Mouse (Mus musculus): Measurements from ENCODE around the gene Rbfox2. TPM values are rescaled to one million over a fixed set of nuclear protein-coding genes. Genes with fewer than 3 reads are reported as not detected.
A peak's percentile ranks its signal among the peaks of the same experiment; 100 is the strongest.

Gene Rbfox2
- total and polyA plus RNA-seq, 2 experiments from 2014 or later, result 135 to 470 TPM

- H3K9ac ChIP-seq, result no peak overlapping the region
- H3K4me3 ChIP-seq (ENCODE audit: low read depth, low read length), result no peak overlapping the region
- ATAC-seq (no peak), DNase-seq (no peak)
- H3K27ac ChIP-seq (ENCODE audit: low read depth, low read length), result no peak overlapping the region
- TF ChIP-seq CTCF (IDR thresholded peaks at IDR 0.05; ENCODE audit: low read depth), result no peak
- H3K4me1 ChIP-seq (ENCODE audit: insufficient read depth), result no peaks in the 10 kb centered on the region
- 90% methylated on average over 5 of the region's 5 CpGs for WGBS
- H3K27me3 ChIP-seq (ENCODE audit: insufficient read depth, low read length), result no peaks in the 10 kb centered on the region
- no peaks in the 10 kb centered on the region for H3K36me3 ChIP-seq (ENCODE audit: insufficient read depth)
- no peaks in the 10 kb centered on the region for H3K9me3 ChIP-seq (ENCODE audit: low read length)
- H3K4me2 ChIP-seq (ENCODE audit: low read depth), result no peak overlapping the region
Measured at GRCm38 (mm10) chr15:77264314-77264713, 42.5 kb downstream of the Rbfox2 start.

DNA sequence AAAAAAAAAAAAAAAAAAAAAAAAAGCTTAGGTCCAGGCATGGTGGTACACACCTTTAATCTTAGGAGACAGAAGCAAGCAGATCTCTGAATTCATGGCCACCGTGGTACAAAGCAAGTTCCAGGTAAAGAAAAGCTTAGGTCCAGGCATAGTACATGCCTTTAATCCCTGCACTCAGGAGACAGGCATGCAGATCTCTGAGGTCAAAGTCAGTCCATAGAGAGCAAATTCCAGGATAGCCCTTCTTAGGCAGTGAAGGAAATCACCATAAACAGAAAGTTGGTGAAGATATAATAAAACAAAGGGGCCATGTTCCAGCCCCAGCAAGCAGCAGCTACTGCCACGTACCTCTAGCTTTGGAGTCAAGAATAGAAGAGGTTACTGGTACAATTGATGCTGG lies 44.0 kb downstream of the Rbfox2 start:
- H3K4me1 ChIP-seq (ENCODE audit: insufficient read depth), result peaks cover 3% of the 10 kb centered on the region
- DNase-seq (no peak), ATAC-seq (no peak)
- H3K9me3 ChIP-seq (ENCODE audit: low read length), result no peaks in the 10 kb centered on the region
- no peak for TF ChIP-seq CTCF (IDR thresholded peaks at IDR 0.05; ENCODE audit: low read depth)
- no peak overlapping the region for H3K27ac ChIP-seq (ENCODE audit: low read depth, low read length)
- no peaks in the 10 kb centered on the region for H3K27me3 ChIP-seq (ENCODE audit: insufficient read depth, low read length)
- H3K9ac ChIP-seq, result no peak overlapping the region
- no peaks in the 10 kb centered on the region for H3K36me3 ChIP-seq (ENCODE audit: insufficient read depth)
- WGBS, result 92% methylated on average over 2 of the region's 2 CpGs
- H3K4me3 ChIP-seq (ENCODE audit: low read depth, low read length), result no peak overlapping the region
- no peak overlapping the region for H3K4me2 ChIP-seq (ENCODE audit: low read depth)

DNA sequence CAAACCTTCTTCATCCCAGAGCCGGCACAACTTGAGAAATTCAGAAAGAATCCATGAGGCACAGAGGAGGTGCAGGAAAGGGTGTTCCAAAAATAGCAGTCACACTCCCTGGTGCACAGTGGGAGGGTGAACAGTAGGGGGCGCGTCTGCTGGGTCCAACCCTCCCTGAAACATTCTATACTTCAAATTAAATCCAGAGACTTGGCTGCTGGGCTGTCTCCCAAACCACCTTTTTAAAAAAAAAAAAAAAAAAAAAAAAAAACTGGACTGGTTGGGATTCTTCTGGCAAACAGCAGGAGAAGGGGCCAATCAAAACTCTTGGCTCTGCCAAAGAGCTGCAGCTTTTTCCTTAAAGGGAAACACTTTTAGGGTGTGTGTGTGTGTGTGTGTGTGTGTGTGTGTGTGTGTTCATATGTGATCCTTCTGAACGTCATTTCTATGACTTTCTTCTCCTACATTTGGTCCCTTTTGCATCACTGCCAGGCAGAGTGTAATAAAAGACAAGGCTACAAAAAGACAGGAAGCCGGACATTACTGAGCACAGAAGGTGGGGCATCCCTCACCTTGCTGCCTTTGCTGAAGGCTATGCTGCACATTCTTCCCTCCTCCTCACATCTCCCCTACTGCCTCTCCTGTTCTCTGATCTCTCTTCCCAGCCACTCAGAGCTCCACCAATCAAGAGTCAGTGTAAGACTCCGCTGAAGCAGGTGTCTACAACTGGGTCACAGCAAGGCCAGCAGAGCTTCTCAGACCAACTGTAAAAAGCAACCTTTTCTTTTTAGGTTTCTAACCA lies 49.2 kb downstream of the Rbfox2 start:
- Histone ChIP-seq H3K4me3 (ENCODE audit: low read depth, low read length) (no peak overlapping the region), H3K9ac (no peak overlapping the region), H3K9me3 (ENCODE audit: low read length) (no peaks in the 10 kb centered on the region), H3K36me3 (ENCODE audit: insufficient read depth) (no peaks in the 10 kb centered on the region), H3K27me3 (ENCODE audit: insufficient read depth, low read length) (no peaks in the 10 kb centered on the region), H3K4me1 (ENCODE audit: insufficient read depth) (peaks cover 7% of the 10 kb centered on the region), H3K27ac (ENCODE audit: low read depth, low read length) (no peak overlapping the region), H3K4me2 (ENCODE audit: low read depth) (no peak overlapping the region)
- TF ChIP-seq CTCF (IDR thresholded peaks at IDR 0.05; ENCODE audit: low read depth), result peak; percentile 54
- DNase-seq (peak; percentile 42), ATAC-seq (no peak)
- WGBS, result 22% methylated on average over 6 of the region's 6 CpGs

- Histone ChIP-seq H3K27ac (ENCODE audit: low read depth, low read length) (no peak overlapping the region), H3K4me3 (ENCODE audit: low read depth, low read length) (no peak overlapping the region), H3K4me1 (ENCODE audit: insufficient read depth) (peaks cover 7% of the 10 kb centered on the region), H3K9ac (no peak overlapping the region), H3K9me3 (ENCODE audit: low read length) (no peaks in the 10 kb centered on the region), H3K4me2 (ENCODE audit: low read depth) (no peak overlapping the region), H3K36me3 (ENCODE audit: insufficient read depth) (no peaks in the 10 kb centered on the region), H3K27me3 (ENCODE audit: insufficient read depth, low read length) (no peaks in the 10 kb centered on the region)
- 72% methylated on average over 4 of the region's 4 CpGs for WGBS
- TF ChIP-seq CTCF (IDR thresholded peaks at IDR 0.05; ENCODE audit: low read depth), result no peak
- DNase-seq, result no peak
- ATAC-seq, result no peak
Measured at GRCm38 (mm10) chr15:77256782-77257181, 50.0 kb downstream of the Rbfox2 start.

DNA sequence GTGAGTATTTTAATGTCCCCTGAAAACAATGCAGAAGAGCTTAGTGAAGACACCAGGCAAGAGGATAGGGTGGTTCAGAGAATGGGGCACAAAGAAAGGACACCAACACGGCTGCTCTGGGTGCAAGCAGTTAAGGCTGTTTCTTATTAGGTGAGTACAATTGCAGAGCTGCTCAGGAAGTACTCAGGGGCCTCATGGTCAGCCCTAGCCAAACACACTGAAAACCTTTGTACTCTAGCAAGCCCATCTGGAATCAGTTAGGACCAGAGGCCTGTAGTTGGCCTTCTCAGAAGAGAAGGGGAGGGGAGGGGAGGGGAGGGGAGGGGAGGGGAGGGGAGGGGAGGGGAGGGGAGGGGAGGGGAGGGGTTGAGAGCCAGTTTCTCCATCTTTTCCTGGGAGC lies 52.2 kb downstream of the Rbfox2 start:
- Histone ChIP-seq H3K36me3 (ENCODE audit: insufficient read depth) (no peaks in the 10 kb centered on the region), H3K9me3 (ENCODE audit: low read length) (no peaks in the 10 kb centered on the region), H3K9ac (no peak overlapping the region), H3K4me3 (ENCODE audit: low read depth, low read length) (no peak overlapping the region), H3K4me2 (ENCODE audit: low read depth) (no peak overlapping the region), H3K27me3 (ENCODE audit: insufficient read depth, low read length) (no peaks in the 10 kb centered on the region), H3K27ac (ENCODE audit: low read depth, low read length) (no peak overlapping the region), H3K4me1 (ENCODE audit: insufficient read depth) (peaks cover 7% of the 10 kb centered on the region)
- no peak for ATAC-seq
- no peak for DNase-seq
- TF ChIP-seq CTCF (IDR thresholded peaks at IDR 0.05; ENCODE audit: low read depth), result no peak
- 11% methylated on average over 1 of the region's 1 CpGs for WGBS

DNA sequence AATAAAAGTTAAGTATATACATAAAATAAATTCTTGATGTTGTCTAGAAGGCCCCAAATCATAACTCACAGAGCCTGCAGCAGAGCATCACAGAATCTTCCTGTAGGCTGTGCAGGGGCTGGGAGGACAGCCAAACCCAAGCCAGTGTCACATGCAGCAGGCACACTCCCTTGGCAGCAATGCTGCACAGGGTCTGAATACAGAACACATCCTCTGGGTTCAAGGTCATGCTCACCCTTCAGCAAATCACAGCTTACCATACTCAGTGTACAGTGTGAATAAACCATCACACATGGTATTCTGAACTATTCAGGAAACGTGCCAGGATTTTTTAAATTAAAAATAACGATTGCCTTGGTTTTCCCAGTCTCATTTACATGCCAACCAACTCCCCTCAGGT lies 52.7 kb downstream of the Rbfox2 start:
- DNase-seq, result peak; percentile 33
- Histone ChIP-seq H3K4me3 (ENCODE audit: low read depth, low read length) (no peak overlapping the region), H3K36me3 (ENCODE audit: insufficient read depth) (no peaks in the 10 kb centered on the region), H3K9ac (no peak overlapping the region), H3K4me2 (ENCODE audit: low read depth) (no peak overlapping the region), H3K27me3 (ENCODE audit: insufficient read depth, low read length) (no peaks in the 10 kb centered on the region), H3K9me3 (ENCODE audit: low read length) (no peaks in the 10 kb centered on the region), H3K27ac (ENCODE audit: low read depth, low read length) (no peak overlapping the region), H3K4me1 (ENCODE audit: insufficient read depth) (peaks cover 7% of the 10 kb centered on the region)
- ATAC-seq, result peak; percentile 68
- 23% methylated on average over 2 of the region's 2 CpGs for WGBS
- TF ChIP-seq CTCF (IDR thresholded peaks at IDR 0.05; ENCODE audit: low read depth), result no peak

- no peaks in the 10 kb centered on the region for H3K27me3 ChIP-seq (ENCODE audit: insufficient read depth, low read length)
- H3K9ac ChIP-seq, result no peak overlapping the region
- no peak for TF ChIP-seq CTCF (IDR thresholded peaks at IDR 0.05; ENCODE audit: low read depth)
- no peak overlapping the region for H3K27ac ChIP-seq (ENCODE audit: low read depth, low read length)
- H3K36me3 ChIP-seq (ENCODE audit: insufficient read depth), result no peaks in the 10 kb centered on the region
- no peak overlapping the region for H3K4me3 ChIP-seq (ENCODE audit: low read depth, low read length)
- no peak for DNase-seq
- 65% methylated on average over 3 of the region's 3 CpGs for whole genome bisulfite sequencing
- 0 out of 2 replicates have a peak, but pooled peaks cover 3% of the 10 kb centered on the region for H3K4me1 ChIP-seq (ENCODE audit: insufficient read depth)
- no peak overlapping the region for H3K4me2 ChIP-seq (ENCODE audit: low read depth)
- ATAC-seq, result no peak
- no peaks in the 10 kb centered on the region for H3K9me3 ChIP-seq (ENCODE audit: low read length)
Measured at GRCm38 (mm10) chr15:77251706-77252105, 55.1 kb downstream of the Rbfox2 start.
